Mouse (Mus musculus) cerebellum, adult 11-12 months (tissue): Measurements from ENCODE around the gene Mbtd1.

Source experiments
- DNase-seq: peaks from one replicate; pipeline ENCODE4 v3.0.0; 2022

Gene Mbtd1

DNA sequence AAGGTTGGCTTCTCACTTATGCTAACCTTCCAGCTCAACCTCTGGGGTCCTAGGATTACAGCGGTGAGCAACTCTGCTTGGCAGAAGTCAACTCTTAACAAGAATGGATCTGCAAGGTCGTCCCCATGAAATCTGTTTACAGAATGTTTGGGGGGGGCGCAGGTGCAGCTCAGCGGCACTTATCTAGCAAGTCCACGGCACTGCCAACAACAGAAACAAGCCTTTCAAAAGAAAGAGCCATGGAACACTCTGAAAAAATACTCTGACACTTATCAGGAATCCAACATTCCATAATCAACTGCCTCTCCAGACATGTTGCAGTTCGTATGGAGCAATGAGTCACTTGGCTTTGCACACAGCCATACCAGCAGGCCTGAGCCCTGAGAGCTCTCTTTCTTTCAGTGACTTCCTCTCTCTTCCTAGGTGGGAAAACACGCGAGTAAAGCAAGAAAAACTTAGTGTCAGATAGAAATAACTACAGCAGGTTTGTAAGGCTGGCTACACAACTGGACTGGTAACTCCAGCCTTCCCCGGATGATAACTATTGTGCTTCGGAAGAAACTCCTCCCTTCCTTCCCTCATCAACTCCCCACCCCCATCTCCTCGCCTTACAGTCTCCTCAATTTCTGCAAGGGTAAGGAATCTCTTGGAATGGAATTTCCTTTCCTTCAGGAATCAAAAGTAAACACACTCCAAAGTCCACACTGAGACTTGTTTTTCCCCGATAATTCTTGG lies 102.8 kb downstream of the Mbtd1 start:
- DNase-seq: no peak

- DNase-seq: no peak
These were observed 108.9 kb downstream of the Mbtd1 start for GRCm38 (mm10) chr11:93994531-93994930.

- DNase-seq: peak; percentile 83
These were observed 109.6 kb downstream of the Mbtd1 start for GRCm38 (mm10) chr11:93995111-93995719.

- peak; percentile 95 for DNase-seq
These were observed 110.2 kb downstream of the Mbtd1 start, which contains the start of gene Spag9 for GRCm38 (mm10) chr11:93995720-93996305. Gene Spag9 (plus strand): TSS chr11:93996091.
